Mouse (Mus musculus): ENCODE results near the gene Phlda2.

Phlda2 gene

DNA sequence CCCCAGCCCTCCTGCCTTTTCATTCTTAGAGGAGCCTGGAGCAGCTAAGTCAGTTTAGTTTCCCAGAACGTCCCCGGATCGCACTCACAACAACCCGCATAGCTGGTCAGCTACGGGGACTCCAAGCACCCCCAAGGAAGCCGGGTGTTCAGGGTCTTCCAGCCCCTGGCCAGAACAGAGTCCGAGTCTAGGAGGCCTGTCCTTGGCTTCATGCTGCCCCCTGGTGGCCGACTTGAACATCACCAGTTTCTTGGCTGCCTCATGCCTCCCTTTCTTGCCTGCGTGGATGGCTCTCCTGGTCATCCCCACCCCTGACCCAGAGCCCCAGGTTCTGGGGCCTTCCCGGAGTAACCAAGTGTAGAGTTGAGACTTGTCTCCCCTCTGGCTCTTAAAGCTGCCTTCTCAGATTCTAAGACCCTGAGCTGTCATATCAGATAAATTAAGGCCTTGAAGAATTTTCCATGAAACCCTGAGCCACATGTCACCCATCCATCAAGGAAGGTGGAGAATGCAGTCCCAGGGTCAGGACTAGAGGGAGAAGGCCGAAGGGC is 39.0 kb downstream of the Phlda2 start:
- peak; percentile 81 for DNase-seq (ENCODE audit: low read depth, low spot score)

DNA sequence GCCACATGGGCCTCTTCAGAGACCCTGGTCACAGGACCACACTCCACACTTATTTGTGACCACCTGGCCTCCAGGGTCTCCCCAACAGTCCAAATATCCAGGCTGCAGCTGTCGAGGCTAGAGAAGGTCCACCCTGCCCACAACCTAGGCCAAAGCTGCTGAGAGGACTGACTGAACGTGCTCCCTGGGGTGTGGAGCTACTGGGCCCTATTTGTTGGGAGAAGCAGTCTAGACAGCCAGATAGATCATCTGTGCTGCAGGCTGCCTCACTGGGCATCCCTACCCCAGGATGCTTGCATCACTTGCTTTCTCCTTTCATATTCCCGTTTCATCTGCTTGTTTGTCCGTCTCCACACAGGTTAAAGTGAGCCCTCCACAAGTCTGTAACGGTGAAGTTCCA is 40.4 kb downstream of the Phlda2 start:
- no peak for DNase-seq (ENCODE audit: low read depth, low spot score)

DNA sequence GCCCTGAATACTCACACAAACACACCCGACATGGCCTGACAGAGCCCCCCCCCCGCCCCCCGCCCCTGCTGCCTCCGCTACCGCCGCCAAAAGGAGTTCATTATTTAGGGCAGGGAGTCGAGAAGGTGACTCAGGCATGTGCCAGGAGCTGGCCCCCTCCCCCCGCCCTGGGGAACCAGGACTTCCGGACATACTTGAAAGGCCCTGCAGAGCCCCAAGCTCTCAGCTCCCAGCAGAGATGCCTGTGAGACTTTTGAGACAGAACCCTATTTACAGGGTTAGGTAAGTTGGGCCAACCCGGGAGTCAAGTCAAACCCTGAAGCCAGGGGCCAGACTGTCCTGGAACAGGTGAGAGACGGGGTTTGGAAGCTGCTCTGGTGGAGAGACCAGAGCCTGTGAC is 41.0 kb downstream of the Phlda2 start:
- DNase-seq (ENCODE audit: low read depth, low spot score) = no peak

DNA sequence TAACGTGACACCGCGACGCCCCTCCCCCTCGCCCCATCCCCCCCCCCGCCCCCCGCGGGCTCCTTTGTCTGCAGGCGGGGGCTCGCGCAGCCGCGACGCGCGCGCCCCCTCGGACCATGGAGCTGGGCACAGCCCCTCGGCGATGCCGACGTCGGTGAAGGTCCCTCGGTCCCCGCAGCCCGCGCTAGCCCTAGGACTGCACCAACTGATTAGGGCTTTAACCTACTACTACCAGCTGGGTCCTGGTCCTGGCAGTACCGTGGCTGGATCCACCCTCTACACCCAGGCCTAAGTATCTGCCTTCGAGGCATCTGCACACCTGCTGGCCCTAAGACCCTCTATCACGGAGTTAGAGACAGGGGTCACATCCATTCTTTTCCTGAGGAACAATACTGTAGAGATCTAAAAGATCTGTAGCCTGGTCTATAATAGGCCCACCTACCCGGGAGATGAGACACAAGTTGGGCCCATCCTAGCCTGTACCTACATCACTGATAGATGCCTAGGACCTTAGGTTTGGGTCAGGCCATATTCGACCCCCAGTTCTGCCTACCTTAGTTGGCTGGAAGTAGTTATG is 41.6 kb downstream of the Phlda2 start:
- DNase-seq (ENCODE audit: low read depth, low spot score) = no peak

DNA sequence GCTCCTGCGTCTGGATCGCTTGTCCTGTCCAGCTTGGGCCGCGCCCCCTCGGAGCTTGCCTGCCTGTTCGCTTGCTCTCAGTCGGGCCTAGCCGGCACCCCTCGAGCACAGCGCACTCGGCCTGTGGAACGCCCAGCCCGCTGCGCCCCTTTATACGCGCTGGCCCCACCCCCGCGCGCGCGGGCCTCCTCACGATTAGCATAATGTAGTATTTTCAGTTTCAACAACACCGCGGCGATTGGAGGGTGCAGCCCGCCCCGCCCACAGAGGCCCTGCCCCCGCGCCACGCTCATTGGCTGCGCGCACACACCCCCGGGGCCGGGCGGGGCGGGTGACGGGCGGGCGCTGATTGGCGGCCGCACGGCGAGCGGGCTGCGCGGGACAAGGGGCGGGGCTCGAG is 42.1 kb downstream of the Phlda2 start, which contains the start of gene Cdkn1c:
Gene Cdkn1c (minus strand): TSS at position 177 of the 400 bp plus-strand sequence.
- DNase-seq (ENCODE audit: low read depth, low spot score) = peak; percentile 89

DNA sequence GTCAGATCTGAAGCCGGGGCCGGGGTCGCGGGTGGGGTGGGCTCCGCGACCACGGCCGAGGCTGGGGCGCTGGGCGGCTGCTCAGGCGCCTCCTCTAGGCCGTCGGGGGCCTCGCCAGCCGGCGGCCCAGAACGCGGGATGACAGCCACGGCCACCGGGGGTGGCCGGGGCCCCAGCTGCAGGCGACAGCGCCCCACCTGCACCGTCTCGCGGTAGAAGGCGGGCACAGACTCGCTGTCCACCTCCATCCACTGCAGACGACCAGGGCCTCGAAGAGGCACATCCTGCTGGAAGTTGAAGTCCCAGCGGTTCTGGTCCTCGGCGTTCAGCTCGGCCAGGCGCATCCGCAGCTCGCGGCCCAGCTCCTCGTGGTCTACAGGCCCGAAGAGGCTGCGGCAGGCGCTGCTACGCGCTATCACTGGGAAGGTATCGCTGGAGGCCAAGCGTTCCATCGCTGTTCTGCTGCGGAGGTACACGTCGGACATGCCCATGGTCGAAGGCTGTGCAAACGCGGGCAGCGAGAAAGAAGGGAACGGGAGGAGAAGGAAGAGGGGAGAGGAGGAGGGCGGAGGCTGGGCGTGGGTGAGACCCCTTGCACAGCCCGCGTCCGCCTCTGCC is 42.6 kb downstream of the Phlda2 start:
- no peak for DNase-seq (ENCODE audit: low read depth, low spot score)

DNA sequence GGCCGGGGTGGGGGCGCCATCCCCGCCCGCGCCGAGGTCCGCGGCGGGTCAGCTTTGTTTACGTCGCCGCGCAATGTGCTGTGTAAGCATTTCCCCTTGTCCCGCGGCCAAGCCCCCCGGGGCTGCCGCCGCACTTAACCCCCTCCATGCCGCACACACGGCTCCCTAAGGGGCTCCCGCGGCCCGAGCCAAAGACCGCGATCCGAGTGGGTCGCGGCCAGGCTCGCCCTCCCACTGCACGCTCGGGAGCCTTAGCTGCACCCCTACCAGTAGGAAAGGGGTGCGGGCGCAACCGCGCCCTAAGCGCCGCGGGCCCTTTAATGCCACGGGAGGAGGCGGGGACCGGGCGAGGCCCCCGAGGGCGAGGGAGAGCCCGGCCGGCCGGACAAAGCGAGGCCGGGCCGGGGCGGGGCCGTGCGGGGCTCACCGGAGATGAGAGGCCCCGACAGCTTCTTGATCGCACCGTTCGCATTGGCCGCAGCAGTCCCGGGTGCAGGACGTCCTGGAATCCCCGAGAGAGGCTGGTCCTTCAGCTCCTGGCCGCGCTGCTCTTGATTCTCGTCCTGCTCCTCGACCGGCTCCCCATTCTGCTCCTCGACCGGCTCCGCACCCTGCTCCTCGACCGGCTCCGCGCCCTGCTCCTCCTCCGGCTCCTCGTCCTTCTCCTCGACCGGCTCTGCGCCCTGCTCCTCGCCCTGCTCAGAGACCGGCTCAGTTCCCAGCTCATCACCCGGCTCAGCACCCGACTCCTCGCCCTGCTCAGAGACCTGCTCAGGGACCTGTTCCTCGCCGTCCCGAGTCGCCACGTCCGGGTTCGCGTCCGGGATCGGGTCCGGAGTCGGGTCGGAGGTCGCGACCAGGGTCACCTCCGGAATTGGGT is 43.4 kb downstream of the Phlda2 start:
- DNase-seq (ENCODE audit: low read depth, low spot score) = no peak

DNA sequence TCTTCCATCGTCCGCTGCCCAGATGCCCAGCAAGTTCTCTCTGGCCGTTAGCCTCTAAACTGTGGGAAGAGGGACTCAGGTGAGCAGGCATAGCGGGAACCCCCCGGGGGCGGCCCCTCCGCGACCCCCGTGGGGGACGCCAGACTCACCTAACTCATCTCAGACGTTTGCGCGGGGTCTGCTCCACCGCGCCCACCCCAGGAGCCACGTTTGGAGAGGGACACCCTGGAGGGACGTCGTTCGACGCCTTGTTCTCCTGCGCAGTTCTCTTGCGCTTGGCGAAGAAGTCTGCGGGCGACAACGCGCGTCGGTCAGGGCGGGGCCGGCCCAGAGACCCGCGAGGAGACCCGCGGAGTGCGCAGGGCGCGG is 44.0 kb downstream of the Phlda2 start:
- DNase-seq (ENCODE audit: low read depth, low spot score) = no peak

Measured in forelimb bud, embryonic 11.5 days (tissue).